Mouse (Mus musculus) A20 (cell line): Measurements from ENCODE around the gene Pim1.

Source experiments
- DNase-seq: peaks from one replicate; pipeline ENCODE4 v3.0.0-alpha.2; 2011; ENCODE audit warnings: low read depth, low spot score

The Pim1 gene

DNA sequence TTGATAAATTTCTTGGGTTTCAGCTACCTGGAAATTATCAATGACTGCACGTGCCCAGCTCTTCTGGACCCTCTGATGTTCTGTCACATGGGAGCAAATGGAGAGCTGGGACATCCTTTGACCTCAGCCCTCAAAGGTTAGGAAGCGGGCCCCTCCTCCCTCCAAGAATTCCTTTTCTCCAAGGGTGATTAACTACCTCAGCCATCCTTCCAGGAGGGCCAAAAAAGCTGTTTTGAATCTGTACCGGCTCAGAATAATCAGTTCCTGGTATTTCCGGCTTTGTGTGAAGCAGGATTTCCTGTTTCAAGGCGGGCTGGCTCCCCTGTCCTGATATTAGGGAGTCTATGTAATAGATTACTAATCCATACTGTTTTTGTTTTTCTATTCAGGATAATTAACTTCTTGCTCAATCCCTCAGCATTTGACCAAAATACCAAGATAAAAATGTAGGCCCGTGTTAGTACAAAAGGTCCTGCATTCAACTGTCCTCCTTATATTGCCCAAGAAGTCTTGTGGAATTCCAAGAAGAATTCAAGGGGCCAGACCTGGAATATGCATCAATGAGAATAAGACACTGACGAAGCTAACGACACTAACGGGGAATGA, 25.0 kb upstream of the Pim1 start:
- DNase-seq, result peak; percentile 57

DNA sequence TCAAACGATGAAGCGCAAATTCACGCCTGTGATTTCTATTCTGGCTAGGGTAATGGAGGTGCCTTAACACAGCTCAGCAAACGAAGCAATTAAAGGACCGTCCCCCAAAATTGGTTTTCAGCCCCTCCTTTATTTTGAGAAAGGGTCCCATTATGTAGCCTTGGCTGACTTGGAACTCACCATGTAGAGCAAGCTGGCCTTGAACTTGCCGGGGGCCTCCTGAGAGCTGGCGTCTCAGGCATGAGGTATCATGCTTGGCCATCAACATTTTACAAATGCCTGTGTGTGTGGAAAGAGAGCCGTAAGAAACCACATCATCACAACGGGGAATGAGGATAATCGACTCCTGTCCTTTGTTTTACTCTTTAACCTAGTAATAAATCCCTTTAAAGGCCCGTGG, 23.5 kb upstream of the Pim1 start:
- no peak for DNase-seq

DNA sequence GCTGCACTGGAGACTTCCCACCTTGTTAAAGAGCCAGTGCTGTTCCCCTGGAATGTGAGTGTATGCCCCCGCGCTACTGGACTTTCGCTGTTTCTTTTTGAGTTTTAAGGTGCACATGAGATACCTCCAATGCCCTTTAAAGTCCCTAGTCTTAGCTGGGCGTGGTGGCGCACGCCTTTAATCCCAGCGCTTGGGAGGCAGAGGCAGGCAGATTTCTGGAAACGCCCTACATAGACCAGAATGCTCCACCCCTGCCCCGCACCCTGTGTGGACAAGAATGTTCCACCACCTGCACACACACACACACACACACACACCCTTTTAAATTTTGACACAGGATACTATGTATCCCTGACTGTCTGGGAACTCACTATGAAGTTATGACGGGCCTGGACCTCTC, 17.1 kb upstream of the Pim1 start:
- DNase-seq, result no peak

DNA sequence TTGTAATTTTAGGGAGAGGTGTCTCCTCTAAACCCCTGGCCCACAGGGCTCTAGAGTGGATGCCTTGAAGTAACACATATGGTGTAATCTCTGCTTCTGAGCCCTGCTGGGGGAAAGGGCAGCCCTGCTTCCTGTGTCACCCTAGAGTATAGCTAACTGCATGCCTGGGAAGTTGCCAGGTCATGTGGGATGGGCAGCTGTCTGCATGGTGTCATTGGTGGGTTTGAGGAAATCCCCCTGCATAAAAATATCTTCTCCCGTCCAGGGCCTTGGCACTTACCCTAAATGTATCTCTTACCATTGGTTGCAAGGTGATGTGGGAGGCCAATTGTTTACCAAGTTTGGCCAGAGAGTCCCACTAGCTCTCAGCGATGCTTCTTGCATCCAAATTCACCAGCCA, 16.5 kb upstream of the Pim1 start:
- no peak for DNase-seq

DNA sequence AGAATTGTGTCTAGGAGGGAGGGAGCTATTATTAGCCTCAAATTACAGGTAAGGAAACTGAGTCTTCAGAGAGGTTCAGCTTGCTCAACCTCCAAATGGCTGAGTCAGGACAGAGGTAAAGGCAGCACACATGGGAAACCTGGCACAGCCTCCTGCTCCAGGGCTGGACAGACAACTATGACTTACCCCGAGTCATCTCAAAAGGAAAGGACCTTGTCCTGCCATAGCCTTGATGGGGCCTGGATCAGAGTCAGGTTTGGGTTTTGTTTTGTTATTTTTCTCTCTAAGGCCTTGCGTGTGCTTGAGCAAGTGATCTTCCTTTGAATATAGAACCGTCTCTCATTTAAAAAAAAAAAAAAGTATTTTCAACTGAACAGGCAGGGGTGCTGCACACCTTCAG, 15.4 kb upstream of the Pim1 start:
- DNase-seq, result no peak

DNA sequence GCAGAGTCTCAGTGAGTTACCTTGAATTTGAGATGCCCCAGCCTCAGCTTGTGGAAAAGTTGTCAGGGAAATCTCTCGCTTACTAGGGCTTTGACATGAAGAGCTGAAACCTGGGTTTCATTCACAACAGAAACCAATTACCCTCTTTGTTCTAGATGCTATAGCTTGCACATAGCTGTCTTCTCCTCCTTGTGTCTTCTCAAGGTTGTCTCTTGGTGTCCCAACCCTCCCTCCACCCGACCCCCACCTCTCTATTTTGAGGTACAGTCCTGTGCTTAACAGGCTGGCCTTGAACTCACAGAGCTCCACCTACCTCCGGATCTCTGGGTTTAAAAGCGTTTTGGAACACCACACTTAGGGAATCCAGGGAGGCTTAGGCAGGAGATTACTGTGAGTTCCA, 14.1 kb upstream of the Pim1 start:
- DNase-seq, result no peak

DNA sequence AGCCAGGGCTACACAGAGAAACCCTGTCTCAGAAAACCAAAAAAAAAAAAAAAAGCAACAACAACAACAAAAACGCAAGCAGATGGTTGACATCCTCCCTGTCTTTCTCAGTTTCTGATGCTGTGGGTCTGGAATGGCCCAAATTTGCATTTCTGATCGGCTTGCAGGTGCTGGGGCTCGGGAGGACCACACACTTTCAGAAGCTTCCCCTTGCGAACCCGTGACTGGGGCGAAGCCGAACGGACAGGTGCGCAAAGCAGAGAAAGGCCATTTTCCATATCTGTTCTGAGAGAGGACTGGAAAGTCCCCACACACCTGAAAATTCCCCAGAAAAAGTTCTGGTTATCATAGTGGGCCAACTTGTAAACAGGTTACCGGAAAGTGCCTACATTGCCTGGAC, 13.2 kb upstream of the Pim1 start:
- peak; percentile 97 for DNase-seq

DNA sequence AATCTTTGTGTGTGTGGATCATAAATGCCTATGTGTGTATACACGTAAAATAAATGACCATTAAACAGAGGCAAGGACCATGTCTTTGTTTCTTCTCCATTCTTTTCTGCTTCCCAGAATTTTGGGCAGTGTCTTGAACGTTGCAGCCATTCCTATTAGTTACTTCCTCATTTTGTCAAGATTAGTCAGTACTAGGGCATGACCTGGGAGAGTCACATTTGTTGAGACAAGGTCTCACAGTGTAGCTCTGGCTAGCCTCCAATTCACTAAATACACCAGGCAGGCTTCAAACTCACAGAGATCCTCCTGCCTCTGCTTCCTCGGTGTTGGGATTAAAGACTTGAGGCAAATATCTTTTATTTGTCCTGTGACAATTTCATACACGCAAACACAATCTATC, 12.3 kb upstream of the Pim1 start:
- DNase-seq, result peak; percentile 84

DNA sequence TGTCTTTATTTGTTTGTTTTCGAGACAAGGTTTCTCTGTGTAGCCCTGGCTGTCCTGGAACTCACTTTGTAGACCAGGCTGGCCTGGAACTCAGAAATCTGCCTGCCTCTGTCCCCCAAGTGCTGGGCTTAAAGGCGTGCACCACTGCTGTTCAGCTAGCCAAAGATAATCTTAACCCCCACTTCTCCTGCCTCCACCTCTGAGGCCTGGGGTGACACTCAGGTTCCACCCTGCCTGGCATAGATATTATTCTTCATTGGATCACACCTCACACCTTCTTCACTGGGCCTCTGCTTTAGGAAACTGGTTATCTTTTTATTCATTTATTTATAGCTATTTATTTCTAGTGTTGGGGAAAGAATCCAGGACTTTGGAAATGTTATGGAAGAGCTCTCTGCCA, 10.3 kb upstream of the Pim1 start:
- DNase-seq, result no peak

DNA sequence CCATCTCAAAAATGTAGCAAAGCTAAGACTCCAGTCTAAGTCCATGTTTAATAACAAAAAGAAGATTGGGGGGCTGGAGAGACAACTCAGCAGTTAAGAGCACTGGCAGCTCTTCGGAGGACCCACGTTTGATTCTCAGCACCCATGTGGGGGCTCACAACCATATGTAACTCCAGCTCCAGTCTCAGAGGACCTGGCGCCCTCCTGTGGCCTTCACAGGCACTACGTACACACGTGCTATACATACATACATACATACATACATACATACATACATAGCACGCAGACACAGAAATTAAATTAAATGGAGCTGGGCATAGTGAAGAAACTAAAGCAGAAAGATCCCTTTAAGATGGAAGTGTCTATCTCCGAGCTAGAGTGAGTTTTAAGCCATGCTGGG, 7.9 kb upstream of the Pim1 start:
- DNase-seq, result no peak

DNA sequence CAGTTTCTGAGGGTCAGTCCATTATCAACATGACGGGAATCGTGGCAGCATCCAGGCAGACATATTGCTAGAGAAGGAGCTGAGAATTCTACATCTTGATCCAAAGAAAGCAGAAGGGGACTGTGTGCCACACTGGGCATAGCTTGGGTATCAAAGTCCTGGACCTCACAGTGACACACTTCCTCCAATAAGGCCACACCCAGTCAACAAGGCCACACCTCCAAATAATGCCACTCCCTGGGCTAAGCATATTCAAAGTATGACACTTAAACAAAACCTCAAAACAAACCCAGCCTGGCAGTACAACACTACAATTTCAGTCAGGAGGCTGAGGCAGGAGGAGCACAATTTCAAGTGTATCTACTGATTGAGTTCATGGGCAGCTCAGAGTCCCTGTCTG, 7.3 kb upstream of the Pim1 start:
- peak; percentile 71 for DNase-seq

DNA sequence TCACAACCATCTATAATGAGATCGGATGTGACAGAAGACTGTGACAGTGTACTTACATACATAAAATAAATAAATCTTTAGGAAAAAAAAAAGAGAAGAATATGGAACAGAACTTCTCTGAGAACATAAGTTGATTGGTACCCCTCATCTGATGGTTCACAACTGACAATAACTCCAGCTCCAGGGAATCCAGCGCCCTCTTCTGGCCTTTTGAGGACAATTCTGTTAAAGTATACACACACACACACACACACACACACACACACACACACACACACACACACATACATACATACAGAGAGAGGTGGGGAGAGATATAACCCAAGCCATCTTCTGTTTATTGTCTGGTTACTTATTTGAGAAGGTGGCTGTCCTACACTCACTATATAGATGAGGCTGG, 6.1 kb upstream of the Pim1 start:
- peak; percentile 67 for DNase-seq

DNA sequence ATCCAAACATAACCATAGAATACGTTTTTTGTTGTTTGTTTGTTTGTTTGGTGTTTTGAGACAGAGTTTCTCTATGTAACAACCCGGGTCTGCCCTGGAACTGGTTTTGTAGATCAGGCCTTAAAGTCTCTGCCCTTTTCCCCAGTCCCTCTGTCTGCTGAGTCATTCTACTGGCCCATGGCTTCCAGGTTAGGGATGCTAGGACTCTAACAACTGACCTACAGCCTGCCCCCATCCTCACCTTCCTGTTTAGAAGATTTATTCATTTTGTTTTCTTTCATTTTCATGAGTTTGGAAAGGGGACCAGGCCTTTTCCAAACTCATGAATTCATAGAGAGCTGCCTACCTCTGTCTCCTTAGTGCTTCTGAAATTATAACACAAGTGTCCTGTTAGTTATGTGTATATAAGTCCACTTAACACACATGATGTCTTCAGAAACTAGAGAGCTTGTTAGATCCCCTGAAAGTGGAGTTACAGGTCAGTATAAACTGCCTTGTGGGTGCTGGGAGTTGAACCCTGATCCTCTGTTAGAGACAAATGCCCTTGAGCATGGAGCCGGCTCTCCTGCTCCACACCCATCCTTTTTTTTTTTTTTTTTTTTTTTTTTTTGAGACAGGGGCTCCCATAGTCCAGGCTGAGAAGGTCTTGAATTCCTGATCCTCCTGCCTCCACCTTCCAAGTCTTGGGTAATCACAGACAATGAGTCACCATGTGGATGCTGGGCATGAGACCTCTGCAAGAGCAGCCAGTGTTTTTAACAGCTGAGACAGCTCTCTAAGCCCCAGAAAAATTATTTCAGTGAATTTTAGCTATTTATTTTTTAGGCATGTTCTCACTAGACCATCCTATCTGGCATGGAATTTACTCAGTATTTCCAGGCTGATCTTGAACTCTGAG, 5.0 kb upstream of the Pim1 start:
- peak; percentile 36 for DNase-seq

DNA sequence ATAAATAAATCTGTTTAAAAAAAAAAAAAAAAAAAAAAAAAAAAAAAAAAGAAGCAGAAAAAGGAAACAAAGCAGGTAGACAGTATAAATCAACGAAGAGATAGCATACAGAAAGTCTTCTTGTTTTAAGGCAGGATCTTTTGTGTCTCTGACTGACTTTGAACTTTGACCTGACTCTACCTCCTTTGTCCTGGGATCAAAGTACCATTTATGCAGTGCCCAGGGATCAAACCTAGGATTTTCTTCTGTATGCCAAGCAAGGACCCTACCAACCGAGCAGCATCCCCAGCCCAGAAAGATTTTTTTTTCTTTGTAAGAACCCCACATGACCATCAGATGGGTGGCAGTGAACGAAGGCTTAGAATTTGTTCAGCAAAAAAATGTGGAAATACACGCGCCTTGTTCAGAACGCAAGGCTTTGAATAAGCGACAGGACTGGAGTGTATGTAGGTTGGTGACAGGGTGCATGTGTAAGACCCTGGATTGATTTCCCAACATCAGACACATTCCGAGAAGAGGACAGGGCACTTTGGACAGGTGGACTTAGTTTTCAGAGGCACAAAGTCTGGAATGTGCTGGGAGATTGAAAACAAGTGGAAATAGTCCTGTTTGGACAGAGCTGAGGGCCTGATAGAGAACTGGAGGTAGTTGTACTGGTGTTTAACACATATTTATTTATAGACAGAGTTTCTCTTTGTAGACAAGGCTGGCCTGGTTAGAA, 2.1 kb upstream of the Pim1 start:
- DNase-seq, result no peak

DNA sequence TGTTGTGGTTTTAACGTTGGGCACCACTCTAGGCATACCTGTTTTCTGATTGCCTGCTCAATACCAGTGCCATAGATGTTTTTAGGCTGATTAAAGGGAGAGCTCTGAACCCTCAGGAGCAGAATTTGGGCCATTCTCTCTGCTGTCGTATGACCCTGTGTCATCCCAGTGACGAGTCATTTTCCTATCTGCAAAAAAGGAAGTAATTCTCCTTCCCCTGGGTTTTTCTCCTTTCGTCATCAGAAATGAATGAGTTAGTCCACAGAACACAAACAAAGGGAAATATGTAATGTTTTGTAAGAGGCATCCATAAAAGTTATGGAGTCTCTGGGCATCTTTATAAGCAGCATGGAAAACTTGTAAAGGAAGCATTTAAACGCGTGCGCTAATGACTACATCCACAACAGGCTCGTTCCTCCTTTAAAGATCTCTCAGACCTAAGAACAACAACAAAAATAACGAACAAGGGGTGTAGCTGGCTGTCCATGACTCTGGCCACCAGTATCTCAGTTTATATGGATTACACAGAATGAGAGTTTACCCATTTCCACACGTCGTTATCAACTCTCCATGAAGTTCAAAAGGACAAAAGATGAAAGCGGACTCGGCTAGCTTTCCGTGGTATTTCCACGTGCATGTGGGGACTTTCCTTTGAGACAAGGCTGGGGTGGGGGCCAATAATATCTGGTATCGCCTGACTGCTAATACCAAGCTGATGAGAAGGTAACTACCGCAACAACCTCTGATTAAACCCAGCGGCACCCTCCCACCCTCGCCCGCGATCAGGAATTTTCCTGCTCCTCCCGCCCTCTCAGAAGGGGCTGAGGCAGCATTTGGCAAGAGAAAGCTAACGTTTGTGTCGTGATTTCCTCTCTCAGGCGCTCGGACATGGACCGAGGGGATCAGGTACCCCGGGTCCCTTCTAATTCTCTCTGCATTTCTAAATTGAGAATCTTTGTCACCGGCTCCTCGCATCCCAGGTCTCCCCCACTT, 1.3 kb upstream of the Pim1 start:
- DNase-seq, result peak; percentile 80

DNA sequence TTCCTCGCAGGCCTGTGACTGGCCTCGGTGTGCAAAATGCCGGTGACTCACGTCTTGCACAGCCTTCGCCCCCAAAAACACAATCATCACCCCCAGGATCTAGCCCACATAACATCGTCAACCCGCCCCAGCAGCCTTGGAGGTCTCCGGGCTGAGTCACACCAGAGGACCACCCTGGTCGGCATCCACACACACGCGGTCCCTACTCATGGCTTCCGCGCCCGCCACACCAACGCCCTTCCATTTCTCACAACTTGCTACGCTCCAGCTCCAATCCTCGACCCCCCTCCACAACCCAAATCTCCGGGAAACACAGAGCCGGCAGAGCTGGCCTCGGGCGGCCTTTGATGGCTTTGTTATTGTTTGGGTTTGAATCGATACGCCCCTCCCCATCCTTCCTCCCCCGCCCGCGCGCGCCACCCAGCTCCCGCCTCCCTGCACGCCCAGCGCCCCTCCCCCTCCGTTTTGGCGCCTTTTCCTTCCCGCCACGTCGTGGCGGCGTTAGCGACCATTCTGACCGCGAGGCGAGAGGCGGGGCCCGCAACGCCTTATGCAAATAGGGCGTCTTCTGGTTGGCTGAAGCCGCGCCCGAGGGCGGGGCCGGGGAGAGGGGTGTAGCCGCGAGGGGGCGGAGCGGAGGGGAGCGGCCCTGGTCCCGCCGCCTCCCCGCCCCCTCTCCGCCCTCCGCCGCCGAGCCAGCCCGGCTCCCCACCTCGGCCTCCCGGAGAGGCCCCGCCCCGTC, 411 bp upstream of the Pim1 start:
- DNase-seq, result peak; percentile 100

DNA sequence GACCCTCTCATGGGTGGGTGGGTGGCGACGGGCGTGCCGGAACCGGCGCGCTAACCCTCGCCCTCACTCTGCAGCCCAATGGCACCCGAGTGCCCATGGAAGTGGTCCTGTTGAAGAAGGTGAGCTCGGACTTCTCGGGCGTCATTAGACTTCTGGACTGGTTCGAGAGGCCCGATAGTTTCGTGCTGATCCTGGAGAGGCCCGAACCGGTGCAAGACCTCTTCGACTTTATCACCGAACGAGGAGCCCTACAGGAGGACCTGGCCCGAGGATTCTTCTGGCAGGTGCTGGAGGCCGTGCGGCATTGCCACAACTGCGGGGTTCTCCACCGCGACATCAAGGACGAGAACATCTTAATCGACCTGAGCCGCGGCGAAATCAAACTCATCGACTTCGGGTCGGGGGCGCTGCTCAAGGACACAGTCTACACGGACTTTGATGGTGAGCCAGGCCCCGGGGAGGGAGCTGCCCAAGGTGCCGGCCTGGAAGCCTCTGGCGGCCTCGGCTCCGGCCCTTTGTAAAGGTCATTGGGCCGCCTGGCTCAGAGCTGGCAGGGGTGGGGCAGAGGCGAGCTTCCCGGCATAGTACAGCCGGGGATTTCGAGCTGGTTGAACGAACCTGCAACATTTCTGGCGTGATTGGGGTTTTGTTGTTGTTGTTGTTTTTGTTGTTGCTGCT, 1.2 kb downstream of the Pim1 start:
- DNase-seq, result peak; percentile 73

DNA sequence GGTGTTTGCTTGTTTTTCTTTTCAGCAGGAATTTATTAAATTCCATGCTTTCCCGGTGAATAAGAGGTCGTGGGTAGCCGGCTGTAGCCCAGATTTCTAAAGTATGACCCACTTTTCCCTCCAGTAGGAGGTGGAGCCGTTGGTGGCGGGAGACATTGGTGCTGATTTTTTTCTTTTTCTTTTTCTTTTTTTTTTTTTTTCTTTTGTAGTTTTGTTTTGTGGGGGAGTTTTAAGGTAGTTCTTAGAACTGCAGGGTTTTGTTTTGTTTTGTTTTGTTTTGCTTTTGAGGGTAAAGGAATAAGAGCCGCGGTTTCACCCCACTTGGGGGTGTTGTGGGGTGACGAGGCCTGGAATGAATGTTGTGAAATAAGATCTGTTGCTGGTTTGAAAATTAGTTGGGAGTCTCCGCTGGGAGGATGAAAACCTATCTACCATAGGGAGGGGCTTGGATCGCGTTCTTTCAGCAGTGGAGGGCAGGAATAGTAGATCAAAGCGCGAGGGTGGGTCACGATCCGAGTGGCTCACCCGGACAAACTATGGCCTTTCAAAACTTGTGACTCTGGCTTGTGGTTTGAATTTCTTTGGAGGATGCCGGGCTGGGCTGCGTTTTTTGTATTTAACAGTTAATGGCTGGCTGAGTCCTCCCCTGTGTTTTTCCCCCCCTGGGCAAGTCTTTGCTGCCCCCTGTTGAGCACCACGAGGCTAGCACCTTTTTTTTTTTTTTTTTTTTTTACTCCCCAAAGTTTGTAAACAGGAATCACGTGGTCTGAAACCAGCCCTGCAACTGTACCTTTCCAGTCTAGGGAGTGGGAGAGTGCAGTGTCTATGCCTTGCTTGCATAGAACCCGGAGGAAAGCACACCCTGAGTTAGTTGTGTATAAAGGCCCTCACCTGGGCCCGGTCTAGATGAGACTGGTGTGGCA, 2.0 kb downstream of the Pim1 start:
- peak; percentile 87 for DNase-seq

DNA sequence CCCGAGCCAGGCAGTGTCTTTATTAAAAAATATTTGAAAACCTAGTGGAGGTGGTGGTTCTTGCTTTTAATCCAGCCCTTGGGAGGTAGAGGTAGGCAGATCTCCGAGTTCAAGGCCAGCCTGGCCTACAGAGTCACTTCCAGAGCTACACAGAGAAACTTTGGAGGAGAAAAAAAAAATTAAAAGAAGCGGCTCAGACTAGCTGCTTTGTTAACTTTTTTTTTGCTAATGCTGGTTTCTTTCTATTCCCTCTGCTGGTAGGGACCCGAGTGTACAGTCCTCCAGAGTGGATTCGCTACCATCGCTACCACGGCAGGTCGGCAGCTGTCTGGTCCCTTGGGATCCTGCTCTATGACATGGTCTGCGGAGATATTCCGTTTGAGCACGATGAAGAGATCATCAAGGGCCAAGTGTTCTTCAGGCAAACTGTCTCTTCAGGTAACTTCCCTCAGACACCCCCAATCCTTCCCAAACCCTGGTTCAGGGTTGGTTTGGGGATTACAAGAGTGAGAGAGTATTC, 3.0 kb downstream of the Pim1 start:
- no peak for DNase-seq
